In genomic region chr10:20060320-20060970, GRCm38 (mm10) we compare ENCODE assay signal across 11 mouse cellular contexts.
DNase-seq lines count a peak whose midpoint lies in the region; ATAC-seq lines count a peak whose summit lies in the region.
"Had no signal": no experiment of that assay in that cellular context is flagged by ENCODE, and none has a peak within 500 bp of the region (broad histone marks: within the 10 kb centered on the region; RNA-seq: fewer than 3 reads in every experiment).

No protein-coding gene starts in this region.

- no peaks in the 10 kb centered on the region for H3K9me3 ChIP-seq in hindbrain, embryonic 16.5 days (ENCODE audit: control insufficient read depth, low read length)
- H3K9me3 ChIP-seq in hindbrain, embryonic 13.5 days = no peaks in the 10 kb centered on the region
- H3K9me3 ChIP-seq: heart, embryonic 15.5 days; liver, embryonic 12.5 days had no signal

- H3K4me1 ChIP-seq in hindbrain, embryonic 16.5 days (ENCODE audit: control insufficient read depth, insufficient read depth, low read depth, low read length) = no peaks in the 10 kb centered on the region
- no peaks in the 10 kb centered on the region for H3K4me1 ChIP-seq in hindbrain, embryonic 13.5 days (replicated peaks)
- H3K4me1 ChIP-seq: liver, embryonic 12.5 days had no signal

- no peaks in the 10 kb centered on the region for H3K27me3 ChIP-seq in hindbrain, embryonic 16.5 days (replicated peaks; ENCODE audit: control insufficient read depth, insufficient read depth, low read length)
- no peaks in the 10 kb centered on the region for H3K27me3 ChIP-seq in hindbrain, embryonic 13.5 days
- H3K27me3 ChIP-seq: heart, embryonic 15.5 days; liver, embryonic 12.5 days had no signal

- WGBS in hindbrain, embryonic 16.5 days = 63% methylated on average over 15 of the region's 15 CpGs
- WGBS in hindbrain, embryonic 13.5 days = 80% methylated on average over 15 of the region's 15 CpGs

- intact Hi-C loops in left cerebral cortex, postnatal 4 days (cut with DNase I) = no loop called here

- no peak overlapping the region for H3K27ac ChIP-seq in hindbrain, embryonic 16.5 days (ENCODE audit: low read depth, low read length)
- no peak overlapping the region for H3K27ac ChIP-seq in hindbrain, embryonic 13.5 days
- H3K27ac ChIP-seq: heart, embryonic 15.5 days; kidney, postnatal 0 days; liver, embryonic 12.5 days had no signal

- H3K36me3 ChIP-seq in hindbrain, embryonic 16.5 days (ENCODE audit: control insufficient read depth, insufficient read depth, low read length) = no peaks in the 10 kb centered on the region
- no peaks in the 10 kb centered on the region for H3K36me3 ChIP-seq in hindbrain, embryonic 13.5 days
- H3K36me3 ChIP-seq: liver, embryonic 12.5 days had no signal

- DNase-seq in cerebellum, postnatal 14 days = peak; percentile 70 to 73
- DNase-seq in cerebellum, postnatal 4 days (ENCODE audit: low spot score in 2 of 2) = no peak
- peak; percentile 53 for DNase-seq in A20 (ENCODE audit: low read depth, low spot score)
- peak; percentile 27 for DNase-seq in left cerebral cortex, postnatal 4 days
- no peak for DNase-seq in ovary, postnatal 36 days (ENCODE audit: low spot score)
- no peak for DNase-seq in ovary, postnatal 10 days (ENCODE audit: low spot score)

- no peak overlapping the region for H3K4me2 ChIP-seq in hindbrain, embryonic 16.5 days (ENCODE audit: low read length)
- H3K4me2 ChIP-seq in hindbrain, embryonic 13.5 days = no peak overlapping the region
- H3K4me2 ChIP-seq: heart, embryonic 15.5 days; liver, embryonic 12.5 days had no signal

- H3K4me3 ChIP-seq in hindbrain, embryonic 16.5 days (ENCODE audit: low read length) = no peak overlapping the region
- H3K4me3 ChIP-seq in hindbrain, embryonic 13.5 days = no peak overlapping the region
- H3K4me3 ChIP-seq: heart, embryonic 15.5 days; liver, embryonic 12.5 days had no signal

- H3K9ac ChIP-seq in hindbrain, embryonic 16.5 days (ENCODE audit: low read depth, low read length) = no peak overlapping the region
- H3K9ac ChIP-seq in hindbrain, embryonic 13.5 days = no peak overlapping the region
- H3K9ac ChIP-seq: heart, embryonic 15.5 days; liver, embryonic 12.5 days had no signal

- peak; percentile 54; the same call in 1 of the 2 replicates for ATAC-seq in hindbrain, embryonic 16.5 days
- ATAC-seq in hindbrain, embryonic 13.5 days (ENCODE audit: low FRiP score) = no peak
- ATAC-seq: liver, embryonic 12.5 days had no signal

Comparison
In these comparisons a context has a peak if more than half of its experiments do, and no peak if none do; other contexts are left out.
1. DNase-seq: peak in cerebellum, postnatal 14 days (2 of 2), A20 (single experiment) and left cerebral cortex, postnatal 4 days (single experiment); none in cerebellum, postnatal 4 days (0 of 2), ovary, postnatal 36 days (single experiment) and ovary, postnatal 10 days (single experiment).